Mouse (Mus musculus) layer of hippocampus, adult 9-10 months (tissue): Measurements from ENCODE around the gene Dscam.
"Not testable (repeated sequence)": the region's sequence is repeated elsewhere in the genome, so short reads cannot be mapped to it uniquely, and the experiment has no call there.

Experiments
- DNase-seq: peaks from one replicate; pipeline ENCODE4 v3.0.0; 2022; ENCODE audit warnings: low spot score

Dscam gene

DNA sequence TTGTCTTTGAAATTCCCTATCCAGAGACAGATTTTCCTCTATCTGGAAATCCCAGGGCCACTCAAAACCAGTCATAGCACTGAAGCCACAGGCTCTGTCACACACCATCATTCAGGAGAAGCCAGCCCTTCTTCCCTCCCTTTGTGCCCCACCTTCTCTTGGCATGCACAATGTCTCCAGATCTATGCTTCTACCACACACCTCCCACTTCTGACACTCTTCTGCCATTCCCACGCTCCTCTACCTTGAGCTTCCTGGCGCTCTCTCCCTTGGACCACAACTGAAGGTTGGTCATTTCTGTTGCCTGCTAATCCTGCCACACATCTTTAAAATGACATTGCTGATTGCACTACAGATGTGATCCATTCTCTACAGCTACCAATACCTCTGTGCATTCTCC lies 235.8 kb downstream of the Dscam start:
- DNase-seq, result no peak

DNA sequence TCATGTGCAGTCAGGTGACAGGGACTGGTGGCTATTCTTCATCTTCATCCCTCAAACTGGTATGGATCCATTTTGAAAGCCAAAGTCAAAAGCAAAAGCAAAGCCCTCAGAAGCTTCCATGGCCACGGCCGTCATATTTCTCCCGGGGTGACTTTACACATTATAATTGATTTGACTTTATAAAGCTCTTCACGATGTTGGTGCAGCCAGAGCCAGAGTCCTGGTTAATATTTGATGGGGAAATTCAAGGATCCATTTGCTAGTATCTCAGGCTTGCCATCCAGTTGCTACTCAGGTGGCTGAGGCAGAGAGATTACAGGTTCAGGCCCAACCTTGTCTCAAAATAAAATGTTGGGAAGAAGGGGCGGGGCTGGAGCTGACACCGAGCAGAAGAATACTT lies 238.3 kb downstream of the Dscam start:
- DNase-seq, result no peak

DNA sequence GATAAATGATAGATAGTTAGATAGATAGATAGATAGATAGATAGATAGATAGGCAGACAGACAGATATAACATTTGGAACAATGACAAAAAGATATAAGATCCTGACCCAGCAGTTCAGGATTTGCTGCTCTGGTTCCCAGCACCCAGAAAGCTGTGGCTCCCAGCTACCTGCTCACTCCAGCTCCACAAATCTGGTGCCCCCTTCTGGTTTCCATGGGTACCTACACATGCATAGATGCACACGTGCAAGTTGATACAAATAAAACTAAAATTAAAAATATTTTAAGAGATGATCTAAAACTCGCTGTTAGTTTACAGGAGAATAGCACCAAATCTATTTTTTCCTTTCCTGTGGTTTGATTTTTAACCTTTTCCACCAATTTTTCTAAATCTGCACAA lies 238.8 kb downstream of the Dscam start:
- no peak for DNase-seq

DNA sequence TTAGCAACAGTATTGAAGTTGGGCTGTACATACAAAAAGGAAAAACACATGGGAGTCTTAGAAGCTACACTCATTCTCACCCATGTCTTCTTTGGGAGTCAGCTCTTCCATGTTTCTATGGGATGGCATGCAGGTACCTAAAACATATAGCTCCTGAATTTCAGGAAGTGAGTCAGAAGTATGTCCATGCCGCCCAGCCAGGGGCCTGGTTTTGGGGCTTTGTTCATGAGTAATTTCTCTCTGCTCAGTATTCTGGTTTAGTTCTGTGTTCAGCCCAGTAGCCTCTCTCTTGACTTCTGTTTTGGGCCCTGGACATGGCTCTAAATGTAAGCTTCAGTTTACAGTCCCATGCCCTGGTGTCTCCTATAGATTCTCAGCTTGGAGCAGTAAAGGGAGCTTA lies 242.5 kb downstream of the Dscam start:
- DNase-seq, result no peak

DNA sequence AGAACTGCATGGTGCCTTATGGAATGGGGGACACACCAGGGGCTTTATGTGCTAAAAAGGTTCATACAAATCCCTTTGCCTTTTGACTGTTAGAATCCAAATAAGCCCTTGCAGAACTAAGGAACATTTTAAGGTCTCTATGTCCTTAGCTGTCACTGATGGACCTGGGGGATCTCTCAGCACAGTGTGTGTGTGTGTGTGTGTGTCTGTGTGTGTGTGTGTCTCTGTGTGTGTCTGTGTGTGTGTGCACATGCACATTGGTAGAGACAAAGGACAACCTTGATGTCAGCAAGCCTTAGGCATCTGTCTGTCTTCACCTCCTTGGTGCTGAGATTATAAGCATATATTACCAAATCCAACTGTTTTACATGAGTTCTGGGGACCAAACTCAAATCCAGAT lies 243.1 kb downstream of the Dscam start:
- DNase-seq, result no peak

DNA sequence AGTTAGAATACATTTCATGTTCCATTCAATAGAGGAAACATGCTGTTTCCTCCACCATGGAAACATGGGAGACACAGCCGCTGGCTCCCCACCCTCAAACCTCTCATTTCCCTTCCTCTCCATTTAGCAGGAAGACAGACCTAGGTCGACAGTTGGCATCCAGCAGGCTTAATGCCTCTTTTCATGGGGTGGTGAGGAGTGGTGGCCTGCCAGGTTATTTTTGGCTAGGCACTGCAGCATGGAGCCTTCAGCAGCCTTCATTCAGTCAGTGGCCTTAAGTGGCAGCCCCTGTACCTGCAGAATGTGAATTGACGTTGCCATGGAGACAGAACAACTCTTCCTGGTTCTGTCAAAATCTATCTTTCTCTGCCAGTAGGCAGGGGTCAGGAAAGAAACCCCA lies 243.6 kb downstream of the Dscam start:
- DNase-seq, result no peak

DNA sequence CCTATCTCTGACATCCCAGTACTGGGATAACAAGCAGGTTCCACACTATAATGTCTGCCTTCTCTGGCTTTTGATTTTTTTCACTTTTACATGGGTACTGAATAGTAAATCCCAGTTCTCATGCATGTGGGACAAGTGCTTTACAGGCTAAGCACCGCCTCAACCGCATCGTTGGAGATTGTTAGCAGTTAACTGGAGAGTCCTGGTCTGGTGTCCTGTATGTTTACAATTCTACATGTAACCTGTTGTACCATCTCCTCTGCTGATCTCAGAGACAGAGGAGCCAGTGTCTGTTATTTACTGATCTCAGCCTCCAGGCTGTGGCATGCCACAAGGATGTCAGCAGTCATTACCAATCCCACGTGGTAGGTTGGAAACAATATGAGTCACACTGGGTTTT lies 246.6 kb downstream of the Dscam start:
- DNase-seq, result no peak

DNA sequence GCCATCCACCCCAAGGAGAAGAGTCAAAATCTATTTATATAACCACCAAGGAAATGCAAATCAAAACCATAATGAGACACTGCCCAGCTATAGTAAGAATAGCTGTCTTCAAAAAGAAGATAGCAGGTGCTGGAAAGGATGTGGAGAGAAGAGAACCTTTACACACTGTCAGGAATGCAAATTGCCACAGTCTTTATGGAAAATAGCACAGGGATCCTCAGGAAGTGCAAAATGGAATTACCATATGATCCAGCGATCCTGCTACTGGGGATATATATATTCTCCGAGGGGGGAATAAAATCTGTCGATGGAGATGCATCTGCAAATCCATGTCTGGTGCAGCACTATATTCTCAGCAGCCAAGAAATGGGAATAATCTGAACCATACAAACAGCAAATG lies 256.1 kb downstream of the Dscam start:
- DNase-seq, result no peak

DNA sequence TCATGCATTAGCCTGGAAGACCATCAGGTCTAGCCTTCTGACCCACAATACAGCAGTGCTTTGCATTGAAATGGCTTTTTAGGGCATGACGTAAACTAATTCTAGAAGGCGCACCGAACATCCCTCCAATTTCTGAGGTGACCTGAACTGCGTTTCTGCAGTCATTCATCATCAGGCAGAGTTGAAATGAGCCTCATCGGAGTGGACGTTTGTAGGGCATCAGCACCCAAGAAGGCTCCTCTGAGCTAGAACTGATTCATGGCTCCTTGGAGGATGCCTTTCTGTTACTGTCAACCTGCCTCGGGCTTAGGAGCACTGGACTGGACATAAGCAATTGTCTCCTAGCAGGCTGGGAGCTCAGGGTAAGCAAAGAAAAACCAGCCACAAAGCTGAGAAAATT lies 257.7 kb downstream of the Dscam start:
- DNase-seq, result no peak

DNA sequence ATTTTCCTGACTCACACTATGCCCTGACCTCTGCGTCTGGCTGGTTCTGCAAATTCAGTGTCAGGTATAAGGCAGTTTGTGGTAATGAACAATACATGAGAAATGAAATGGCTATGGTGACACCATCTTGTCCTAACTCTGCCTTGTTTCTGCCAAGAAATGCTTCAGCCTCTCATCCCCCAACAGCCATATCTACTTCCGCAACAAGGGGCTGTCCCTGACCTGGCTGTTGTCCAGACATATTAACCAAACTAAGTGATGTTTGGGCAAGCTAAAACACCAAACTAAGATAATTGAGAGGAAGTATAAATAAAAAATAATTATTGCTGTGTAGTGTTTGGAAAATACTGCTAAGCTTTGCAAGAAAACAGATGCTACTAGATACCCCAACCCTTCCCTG lies 258.4 kb downstream of the Dscam start:
- no peak for DNase-seq

DNA sequence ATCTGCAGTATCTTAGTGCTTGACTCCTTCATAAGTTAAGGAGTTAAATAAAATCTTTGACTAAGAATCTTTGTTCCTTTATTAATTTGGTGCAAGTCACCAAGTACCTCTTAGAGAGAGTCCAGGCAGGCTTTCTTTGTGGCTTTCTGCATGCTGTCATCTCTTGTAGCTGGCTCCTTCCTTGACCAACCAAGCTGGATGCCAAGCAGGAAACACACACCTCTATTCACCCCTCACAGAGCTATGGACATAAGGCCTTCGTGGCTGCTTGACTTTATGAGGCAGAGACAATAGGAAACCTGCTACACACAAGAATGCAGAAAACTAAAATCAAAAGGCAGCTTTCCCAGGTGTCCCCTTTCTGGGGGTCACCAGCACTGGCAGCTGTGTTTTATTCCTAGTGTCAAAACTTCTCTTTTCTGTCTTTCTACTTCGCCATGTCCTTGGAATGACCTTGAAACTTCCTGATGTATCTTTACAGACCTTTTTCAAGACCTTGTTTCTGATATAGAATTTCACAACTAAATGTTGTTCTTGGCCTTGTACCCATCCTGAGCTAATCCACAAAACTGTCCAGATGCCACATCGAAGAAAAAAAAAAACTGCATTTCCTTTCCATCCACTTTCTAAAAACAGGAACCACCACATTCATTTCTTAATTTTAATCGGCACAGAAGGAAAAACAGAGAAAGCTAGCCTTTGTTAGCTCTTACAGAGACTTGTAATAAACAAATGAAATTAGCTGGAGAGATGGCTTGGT lies 260.0 kb downstream of the Dscam start:
- DNase-seq, result no peak

DNA sequence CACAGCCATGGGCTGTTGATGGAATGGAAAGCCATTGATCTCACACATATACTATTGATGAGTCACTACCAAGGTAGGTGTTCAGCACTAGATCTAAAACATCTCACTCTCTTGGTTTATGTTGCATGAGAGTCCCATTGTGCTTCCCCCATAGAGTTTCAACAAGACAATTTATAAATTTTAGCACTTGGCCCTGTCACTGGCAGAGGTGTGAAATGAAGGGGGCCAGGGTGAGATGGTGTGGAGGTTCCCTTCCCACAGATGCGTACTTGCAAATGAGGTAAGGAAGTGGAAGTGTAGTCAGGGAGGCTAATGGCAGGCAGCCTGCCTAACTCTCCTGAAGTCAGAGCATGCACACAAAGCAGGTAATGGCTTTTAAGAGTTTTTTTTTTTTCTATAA lies 262.7 kb downstream of the Dscam start:
- no peak for DNase-seq

DNA sequence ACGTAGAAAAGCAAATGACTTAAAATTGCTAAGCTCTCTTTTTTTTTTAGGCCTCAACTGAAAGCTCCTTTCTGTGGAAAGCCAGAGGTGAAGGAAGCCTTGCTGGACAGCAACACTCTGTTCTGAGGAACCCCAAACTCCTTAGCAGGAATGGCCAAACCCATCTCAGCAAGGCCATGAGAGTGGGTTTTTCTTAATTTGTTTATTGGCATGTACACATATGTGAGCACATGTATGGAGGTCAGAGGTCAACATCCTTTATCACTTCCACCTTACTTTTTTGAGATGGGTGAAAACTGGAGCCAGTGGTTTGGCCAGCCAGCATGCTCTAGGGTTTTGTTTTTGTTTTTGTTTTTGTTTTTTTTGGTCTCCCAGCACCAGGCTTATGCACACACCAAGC lies 263.5 kb downstream of the Dscam start:
- DNase-seq, result no peak

DNA sequence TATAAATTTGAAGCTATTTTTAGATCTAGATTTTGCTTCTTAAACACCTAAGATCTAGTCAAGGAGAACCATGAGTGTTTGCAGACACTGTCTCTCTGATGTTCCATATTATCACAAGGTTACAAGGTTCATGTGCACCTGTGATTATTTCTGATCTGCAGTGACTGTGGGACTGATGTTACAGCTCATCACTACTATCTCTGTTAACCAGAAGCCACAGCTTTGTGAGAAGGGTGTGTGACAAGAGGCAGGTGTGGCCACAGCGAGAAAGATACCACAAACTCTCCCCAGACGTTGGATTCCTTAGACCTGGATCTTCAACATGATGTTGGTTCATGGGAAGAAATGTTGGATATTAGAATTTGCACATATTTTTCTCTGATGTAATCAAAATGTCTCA lies 263.9 kb downstream of the Dscam start:
- DNase-seq, result no peak

DNA sequence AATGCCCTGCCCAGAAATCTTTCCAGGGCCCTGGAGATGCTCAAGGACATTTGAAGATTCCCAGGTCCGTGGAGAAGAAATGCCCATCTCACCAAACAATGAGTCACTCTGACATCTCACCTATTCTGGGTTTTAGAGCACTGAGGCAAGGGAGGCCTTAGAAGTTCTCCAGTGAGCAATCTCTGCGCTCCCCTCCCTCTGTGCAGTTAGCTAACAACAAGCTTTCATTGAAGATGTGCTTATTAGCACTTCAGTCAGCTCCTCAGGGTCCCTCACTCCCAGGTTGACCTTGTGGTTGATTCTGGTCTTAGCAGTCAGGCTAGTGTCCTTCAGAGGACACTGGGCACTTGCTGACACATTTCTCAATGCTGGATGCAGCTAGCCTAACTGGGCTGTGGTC lies 265.8 kb downstream of the Dscam start:
- no peak for DNase-seq

DNA sequence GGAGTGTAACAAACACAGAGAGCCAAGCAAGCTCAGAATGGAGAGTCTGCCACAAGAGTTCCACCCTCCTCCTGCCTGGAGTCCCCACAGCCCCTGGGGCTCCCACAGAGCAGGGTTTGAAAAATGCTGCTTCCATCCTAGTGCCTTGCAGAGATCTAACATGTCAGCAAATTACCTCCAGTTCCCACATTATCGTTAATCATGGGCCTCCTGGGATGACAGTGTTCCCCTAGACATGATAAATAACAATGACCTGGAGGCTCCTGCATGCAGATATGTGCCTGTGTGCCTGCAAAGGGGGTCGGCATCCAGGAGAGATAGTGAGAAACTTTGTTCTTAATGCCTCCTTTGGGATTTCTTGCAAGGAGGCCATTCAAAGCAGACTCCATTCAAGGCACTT lies 266.2 kb downstream of the Dscam start:
- DNase-seq, result no peak

DNA sequence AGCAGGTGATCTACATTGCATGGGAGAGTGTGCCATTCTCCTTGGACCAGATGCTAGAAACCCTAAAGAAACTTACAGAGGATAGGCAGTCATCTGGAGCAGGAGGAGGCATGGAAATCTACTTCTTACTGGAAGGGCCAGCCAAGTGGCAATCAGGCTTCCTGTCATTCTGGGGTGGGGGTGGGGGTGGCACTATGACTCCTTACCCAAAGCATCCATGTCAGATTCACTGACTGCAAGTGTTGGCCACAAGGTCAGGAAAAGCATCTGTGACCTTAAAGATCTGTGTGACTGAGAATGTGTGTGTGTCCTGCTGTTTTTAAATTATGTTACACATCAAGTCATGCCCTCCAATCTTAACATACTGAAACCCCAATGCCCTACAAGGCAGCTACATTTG lies 268.0 kb downstream of the Dscam start:
- DNase-seq, result no peak

DNA sequence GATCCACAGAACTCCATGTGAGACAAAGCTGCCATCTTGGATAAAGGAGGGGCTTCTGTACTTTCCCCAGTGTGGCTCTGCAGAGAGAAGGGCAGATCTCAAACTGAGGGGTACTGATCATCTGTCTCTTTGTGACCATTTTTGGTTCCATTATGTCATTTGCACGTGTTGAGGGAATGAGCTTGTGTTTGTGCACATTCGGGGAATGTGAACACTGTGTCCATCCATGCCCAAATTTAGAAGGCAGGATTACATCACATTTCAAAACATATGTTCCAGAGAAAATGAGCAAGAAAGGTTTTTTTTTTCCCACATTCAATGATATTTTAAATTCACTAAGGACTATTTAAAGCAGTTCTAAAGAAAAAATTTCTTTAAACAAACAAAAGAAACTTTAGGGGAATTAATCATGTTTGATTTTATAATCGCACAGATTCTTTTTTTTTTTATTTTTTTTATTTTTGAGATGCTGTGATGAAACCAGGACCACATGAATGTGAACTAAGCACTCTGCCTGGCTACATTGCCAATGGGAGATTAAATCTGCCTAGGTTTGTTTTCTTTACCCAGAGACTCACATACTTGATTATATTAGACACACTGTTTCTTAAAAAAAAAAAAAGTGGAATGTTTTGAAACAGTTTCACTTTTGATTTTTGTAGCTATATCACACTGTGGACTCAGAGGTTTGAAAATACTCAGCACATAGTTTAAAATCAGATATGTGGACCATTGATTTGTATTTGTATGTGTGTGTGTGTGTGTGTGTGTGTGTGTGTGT lies 269.1 kb downstream of the Dscam start:
- DNase-seq, result no peak

DNA sequence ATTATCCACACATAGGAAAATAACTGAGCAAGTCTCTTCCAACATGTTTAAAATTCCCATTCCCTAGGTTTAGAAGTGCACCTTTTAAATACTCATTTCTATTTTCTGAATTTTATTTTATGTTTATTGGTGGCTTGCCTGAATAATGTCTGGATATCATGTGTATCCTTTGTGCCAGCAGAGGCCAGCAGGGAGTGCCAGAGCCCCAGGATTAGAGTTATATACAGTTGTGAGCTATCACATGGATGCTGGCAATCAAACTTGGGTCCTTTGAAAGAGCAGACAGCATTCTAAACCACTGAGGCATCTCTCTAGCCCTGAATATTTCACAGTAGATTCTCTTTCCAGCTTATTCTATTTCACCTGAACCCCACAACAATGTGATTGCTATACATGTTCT lies 271.2 kb downstream of the Dscam start:
- no peak for DNase-seq

DNA sequence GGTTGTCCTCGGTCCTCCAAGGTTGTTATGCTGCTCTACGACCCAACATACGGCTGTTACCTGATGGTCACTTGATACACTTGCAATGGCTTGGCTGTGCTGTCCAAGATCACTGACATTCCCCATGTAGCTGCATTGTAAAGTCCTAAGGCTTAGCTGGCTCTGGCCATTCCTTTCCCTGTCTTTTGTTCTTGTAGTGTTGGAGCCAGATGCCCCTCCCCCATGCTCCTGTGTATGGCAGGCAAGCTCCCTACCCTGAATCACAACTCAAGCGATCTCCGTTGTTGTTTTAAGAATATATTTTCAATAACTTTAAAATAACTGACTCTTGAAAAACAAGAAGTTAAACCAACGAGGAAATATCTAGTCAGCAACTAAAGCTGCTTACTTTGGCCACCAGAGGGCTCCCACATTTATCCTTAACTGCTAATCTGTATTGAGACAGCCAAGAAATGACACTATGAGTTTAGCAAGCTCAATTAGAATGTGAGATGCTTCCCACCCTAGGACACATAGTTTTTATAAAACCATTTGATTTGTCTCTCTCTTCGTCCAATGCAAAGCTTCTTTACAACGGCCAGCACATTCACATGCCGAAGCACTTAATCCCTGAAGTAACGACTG lies 273.9 kb downstream of the Dscam start:
- DNase-seq, result no peak

DNA sequence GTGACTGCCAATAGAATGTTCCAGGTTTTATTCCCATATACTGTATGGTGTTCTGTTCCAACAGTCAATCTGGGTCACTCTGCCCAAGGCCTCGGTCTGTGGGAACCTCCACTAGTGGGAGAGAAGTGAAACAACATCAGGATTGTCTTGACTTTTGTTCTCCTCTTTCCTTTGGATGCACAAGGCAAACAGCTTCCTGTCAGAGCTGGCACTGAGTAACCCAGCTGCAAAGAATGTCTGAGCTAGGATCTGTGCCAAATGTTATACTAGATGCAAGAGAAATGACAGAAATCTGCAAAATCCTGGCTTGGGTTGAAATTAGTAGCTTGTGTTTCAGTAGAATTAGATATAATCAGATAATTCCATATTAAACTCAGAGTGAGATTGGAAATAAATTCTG lies 282.5 kb downstream of the Dscam start:
- DNase-seq, result no peak

DNA sequence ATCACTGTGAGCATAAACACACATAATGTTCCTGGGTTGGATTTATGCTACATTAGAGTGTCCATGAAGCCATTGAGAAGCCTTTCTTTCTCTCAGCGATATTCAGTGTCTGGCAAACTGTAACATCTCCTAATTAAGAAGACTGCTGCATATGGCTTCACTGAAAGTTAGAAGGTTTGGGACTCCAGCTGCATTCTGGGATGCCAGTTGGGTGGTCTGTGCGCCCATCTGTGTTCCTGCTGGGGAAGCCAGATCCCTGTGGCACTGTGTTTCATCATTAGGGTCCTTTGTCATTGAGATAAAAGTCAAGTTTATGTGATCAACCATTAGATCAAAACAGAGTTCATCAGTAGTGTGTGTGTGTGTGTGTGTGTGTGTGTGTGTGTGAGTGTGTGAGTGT lies 284.7 kb downstream of the Dscam start:
- no peak for DNase-seq

DNA sequence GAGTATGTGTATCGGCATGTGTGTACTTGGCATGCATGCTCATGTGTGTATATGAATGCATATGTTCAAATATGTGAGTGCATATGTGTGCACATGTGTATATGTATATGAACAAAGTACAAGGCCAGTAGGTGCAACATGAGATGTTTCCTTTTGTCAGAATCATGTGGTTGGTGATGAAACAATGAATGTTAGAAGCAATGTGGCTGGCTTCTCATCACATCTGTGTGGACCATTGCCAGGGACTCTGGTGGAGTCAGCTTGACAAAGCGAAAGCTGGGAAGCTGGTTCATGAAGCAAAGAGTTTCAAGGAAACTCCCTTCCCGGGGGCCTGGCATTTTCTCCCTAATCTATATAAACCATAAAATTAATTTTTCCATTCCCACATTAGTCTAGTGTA lies 286.0 kb downstream of the Dscam start:
- DNase-seq, result not testable (repeated sequence)
